Mouse (Mus musculus) layer of hippocampus, adult 9-11 months (tissue): ENCODE measurements around the gene Tnfrsf25.

Experiments used
- DNase-seq: peaks from one replicate; pipeline ENCODE4 v3.0.0; 2022

Tnfrsf25 gene

GRCm38 (mm10) chr4:152094233-152094632 lies 21.5 kb upstream of the Tnfrsf25 start:
- DNase-seq, result no peak

- DNase-seq, result no peak
Observed at GRCm38 (mm10) chr4:152095937-152096910, 19.5 kb upstream of the Tnfrsf25 start.

GRCm38 (mm10) chr4:152096927-152097326 lies 18.8 kb upstream of the Tnfrsf25 start:
- no peak for DNase-seq

GRCm38 (mm10) chr4:152097911-152098799 lies 17.6 kb upstream of the Tnfrsf25 start:
- DNase-seq, result no peak

- peak; percentile 77 for DNase-seq
Observed at GRCm38 (mm10) chr4:152100541-152100940, 15.2 kb upstream of the Tnfrsf25 start.

- DNase-seq, result no peak
Observed at GRCm38 (mm10) chr4:152101081-152101653, 14.6 kb upstream of the Tnfrsf25 start.

GRCm38 (mm10) chr4:152101921-152102320 lies 13.8 kb upstream of the Tnfrsf25 start:
- DNase-seq, result no peak

- DNase-seq, result no peak
Observed at GRCm38 (mm10) chr4:152103025-152103424, 12.7 kb upstream of the Tnfrsf25 start.

GRCm38 (mm10) chr4:152106746-152107145 lies 9.0 kb upstream of the Tnfrsf25 start:
- no peak for DNase-seq

- no peak for DNase-seq
Observed at GRCm38 (mm10) chr4:152107493-152107892, 8.2 kb upstream of the Tnfrsf25 start.

- peak; percentile 72 for DNase-seq
Observed at GRCm38 (mm10) chr4:152107971-152108509, 7.7 kb upstream of the Tnfrsf25 start.

- no peak for DNase-seq
Observed at GRCm38 (mm10) chr4:152108673-152109072, 7.1 kb upstream of the Tnfrsf25 start.

GRCm38 (mm10) chr4:152109509-152109908 lies 6.2 kb upstream of the Tnfrsf25 start:
- DNase-seq, result no peak

- DNase-seq, result no peak
Observed at GRCm38 (mm10) chr4:152110689-152111088, 5.0 kb upstream of the Tnfrsf25 start.

GRCm38 (mm10) chr4:152112329-152112728 lies 3.4 kb upstream of the Tnfrsf25 start:
- no peak for DNase-seq

- no peak for DNase-seq
Observed at GRCm38 (mm10) chr4:152114080-152114479, 1.7 kb upstream of the Tnfrsf25 start.

GRCm38 (mm10) chr4:152117538-152117937 lies 1.8 kb downstream of the Tnfrsf25 start:
- DNase-seq, result no peak

- DNase-seq, result no peak
Observed at GRCm38 (mm10) chr4:152119396-152120292, 3.9 kb downstream of the Tnfrsf25 start.

GRCm38 (mm10) chr4:152120311-152121182 lies 4.8 kb downstream of the Tnfrsf25 start:
- no peak for DNase-seq

GRCm38 (mm10) chr4:152121183-152121505 lies 5.4 kb downstream of the Tnfrsf25 start:
- no peak for DNase-seq
